Mouse (Mus musculus) right cerebral cortex, postnatal 4 days (tissue): ENCODE data around the gene Dlg2.

ENCODE experiments used
- DNase-seq: peaks from one replicate; pipeline ENCODE4 v3.0.0-alpha.2; 2022

Dlg2 gene

DNA sequence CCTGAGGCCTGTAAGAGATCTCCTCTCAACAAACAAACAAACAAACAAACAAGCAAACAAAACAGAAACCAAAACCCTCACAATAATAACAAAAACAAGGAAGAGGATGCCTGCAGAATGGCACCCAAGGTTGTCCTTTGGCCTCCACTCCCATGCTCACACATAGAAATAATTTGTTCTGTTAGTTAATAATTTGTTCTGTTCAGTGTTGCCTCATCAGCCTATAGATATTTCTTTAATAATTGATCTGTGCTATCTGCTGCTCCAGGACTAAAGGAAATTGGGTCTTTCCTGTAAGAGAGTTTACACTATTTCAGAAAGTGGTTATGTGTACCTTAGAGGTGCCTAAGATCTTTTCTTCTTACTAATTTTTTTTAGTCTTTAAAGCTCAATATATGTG is 1741.7 kb downstream of the Dlg2 start:
- DNase-seq = no peak

- DNase-seq = no peak
These were observed 1744.1 kb downstream of the Dlg2 start for GRCm38 (mm10) chr7:92220619-92221018.

GRCm38 (mm10) chr7:92234476-92235202 is 1758.2 kb downstream of the Dlg2 start:
- peak; percentile 10 for DNase-seq

- DNase-seq = peak; percentile 13
These were observed 1759.1 kb downstream of the Dlg2 start for GRCm38 (mm10) chr7:92235541-92236031.

DNA sequence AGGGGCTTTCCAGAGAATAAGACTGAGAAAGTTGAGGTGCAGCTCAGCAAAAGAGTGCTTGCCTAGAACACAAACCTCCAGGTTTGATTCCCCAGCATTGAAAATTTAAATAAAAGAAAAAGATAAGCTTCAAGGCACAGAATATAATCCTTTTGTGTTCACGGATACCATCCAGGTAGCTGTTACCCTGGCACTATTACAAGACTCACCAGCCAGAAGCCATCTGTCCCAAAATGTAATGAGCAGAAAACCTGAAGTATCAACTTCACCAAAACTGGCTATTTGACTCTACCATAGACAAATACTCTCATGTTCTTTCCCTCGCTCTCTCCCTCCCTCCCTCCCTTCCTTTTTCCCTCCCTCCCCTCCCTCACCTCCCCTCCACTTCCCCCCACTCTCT is 1764.4 kb downstream of the Dlg2 start:
- DNase-seq = no peak

DNA sequence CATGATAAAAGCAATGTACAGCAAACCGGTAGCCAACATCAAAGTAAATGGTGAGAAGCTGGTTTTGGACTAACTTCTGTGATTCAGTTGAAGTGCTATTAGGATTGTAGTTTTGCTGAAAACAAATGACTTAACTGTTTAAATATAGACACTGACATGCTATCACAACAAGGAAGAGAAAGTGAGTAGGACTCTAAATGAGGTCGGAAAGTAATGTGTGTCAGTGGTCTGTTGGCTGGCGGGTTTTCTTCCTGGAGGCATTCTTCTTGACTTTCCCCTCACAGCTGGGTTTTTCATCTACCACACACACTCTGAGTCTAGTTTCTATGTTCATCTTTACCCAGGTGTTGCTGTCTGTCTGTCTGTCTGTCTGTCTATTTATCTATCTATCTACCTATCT is 1771.1 kb downstream of the Dlg2 start:
- DNase-seq = no peak

DNA sequence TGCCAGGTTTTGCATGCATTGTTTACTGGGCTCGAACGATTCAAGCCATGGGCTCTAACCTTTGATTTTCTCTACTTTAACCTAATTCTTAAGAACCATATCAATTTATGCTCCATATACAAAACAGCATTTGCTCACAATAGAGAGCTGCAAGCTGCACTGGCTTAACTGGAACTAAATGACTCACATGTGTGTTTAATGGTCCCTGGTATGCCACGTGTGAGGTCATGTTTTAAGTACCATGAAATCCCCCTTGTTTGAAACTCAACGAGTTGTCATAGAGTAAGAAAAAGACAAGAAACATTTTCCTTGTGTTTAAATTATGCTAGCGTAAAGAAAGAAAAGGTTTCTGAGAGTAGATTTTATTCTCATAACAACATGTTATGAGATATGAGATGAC is 1772.1 kb downstream of the Dlg2 start:
- DNase-seq = no peak

DNA sequence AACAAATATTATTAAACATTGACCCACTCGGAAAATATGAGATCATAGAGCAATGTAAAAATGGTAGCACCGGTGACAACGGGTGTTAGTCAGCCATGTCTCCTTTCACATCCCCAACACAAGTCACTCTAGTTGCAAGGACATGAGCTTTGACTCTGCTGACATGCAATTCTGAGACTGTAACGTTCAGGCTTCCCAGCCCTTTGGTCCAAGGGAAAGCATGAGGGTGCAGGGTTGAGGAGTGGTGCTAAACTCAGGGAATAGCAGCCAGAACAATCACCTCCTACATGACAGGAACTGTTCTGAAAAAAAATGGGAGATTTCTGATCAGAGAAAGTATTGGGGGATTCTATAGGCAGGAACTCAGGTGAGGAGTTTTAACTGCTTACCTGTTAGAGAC is 1781.7 kb downstream of the Dlg2 start:
- no peak for DNase-seq

- no peak for DNase-seq
These were observed 1782.2 kb downstream of the Dlg2 start for GRCm38 (mm10) chr7:92258701-92259100.

- DNase-seq = no peak
These were observed 1787.9 kb downstream of the Dlg2 start for GRCm38 (mm10) chr7:92264325-92264724.

- no peak for DNase-seq
These were observed 1788.5 kb downstream of the Dlg2 start for GRCm38 (mm10) chr7:92264964-92265363.

DNA sequence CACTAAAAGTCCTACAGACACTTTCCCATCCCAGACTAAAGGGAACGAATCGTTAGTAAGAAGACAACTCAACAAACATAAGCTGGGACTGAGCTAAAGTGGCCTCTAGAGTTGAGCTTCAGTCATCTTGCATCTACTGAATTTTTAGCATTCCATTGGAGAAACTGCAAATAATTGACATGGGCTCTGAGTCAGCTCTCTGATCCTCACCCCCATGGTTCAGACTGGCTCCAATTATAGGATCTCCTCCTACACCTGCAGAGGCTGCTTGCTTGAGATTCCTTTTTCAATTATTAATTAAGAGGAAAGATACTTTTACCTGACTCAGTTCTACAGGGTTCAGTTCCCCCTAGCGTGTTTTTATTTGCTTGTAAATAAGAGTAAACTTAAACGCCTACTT is 1798.9 kb downstream of the Dlg2 start:
- DNase-seq = no peak

DNA sequence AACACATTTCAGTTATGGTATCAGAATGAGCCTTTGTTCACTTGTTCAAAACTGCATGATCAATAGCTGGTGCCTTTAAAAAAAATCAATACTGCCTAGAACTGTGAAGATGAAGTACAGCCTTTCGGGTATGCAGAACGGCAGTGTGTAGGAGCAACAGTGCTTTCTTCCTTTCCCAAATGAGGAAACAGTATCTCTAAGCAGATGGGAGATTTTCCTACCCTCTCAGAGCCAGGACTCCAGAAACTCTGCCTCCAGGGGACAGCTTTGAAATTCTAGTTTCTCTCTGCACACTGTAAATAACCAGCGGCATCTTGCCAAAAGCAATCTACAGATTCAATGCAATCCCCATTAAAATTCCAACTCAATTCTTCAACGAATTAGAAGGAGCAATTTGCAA is 1801.2 kb downstream of the Dlg2 start:
- DNase-seq = no peak

DNA sequence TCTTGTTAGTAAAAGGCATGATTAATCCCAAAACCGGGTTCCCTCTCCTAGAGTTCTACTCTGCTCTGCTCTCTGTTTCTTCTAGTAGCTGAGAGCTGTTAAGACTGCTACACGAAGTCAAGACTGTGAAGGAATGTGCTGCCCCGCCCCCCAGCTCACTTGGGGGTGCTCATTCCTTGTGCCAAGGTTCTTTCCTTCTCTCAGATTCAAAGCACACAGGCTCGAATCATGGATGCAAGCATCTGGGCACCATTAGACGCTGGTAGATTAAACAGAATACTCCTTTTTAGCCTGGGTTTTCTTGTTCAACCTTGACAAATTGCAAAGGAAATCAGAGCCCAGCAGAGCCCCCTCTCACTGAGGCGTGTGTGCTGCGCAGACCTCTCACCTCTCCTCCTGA is 1804.5 kb downstream of the Dlg2 start:
- peak; percentile 11 for DNase-seq

- no peak for DNase-seq
These were observed 1810.6 kb downstream of the Dlg2 start for GRCm38 (mm10) chr7:92287058-92287457.

DNA sequence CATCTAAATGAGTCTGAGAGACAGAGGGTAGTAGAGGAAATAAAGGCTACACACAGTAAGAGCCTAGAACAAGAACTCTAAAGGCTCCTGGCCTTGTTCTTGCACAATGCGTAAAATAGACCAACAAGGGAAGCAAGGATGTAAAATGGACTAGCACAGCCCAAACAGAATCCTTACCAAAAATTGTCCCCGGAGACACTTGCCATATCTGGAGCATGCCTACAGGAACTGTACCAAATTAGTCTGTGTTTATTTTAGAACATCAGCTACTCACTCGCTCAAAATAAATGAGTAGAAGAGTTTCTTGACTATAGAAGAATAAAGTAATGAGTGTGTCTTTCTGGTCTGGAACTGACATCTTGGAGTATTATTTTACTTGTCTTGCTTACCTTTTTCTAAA is 1812.3 kb downstream of the Dlg2 start:
- no peak for DNase-seq

DNA sequence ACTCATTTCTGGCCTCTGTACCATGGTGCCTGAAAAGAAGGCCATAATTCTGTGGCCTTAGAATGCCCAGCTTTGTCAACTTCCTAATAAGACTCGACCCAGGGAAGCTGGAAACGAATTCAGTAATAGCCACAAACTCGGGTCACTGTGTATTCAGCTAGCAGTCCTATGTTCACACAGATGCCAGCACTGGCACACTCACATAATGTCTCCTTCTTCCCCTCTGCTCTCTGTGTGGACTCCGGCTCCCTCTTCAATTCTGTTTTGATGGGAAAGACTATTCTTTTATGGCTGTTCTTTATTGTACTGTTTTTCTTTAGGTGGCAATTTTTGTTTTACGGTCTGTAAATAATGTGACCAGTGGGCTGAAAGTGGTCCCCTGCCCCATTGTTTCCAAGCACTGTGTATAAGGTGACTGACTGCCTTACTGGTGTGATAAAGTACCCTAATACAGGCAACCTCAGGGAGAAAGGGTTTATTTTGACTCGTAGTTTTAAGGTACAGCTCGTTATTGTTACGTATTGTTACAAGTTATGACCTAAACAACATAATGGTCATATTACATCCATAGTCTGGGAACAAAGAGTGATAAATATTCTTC is 1816.5 kb downstream of the Dlg2 start:
- DNase-seq = no peak

DNA sequence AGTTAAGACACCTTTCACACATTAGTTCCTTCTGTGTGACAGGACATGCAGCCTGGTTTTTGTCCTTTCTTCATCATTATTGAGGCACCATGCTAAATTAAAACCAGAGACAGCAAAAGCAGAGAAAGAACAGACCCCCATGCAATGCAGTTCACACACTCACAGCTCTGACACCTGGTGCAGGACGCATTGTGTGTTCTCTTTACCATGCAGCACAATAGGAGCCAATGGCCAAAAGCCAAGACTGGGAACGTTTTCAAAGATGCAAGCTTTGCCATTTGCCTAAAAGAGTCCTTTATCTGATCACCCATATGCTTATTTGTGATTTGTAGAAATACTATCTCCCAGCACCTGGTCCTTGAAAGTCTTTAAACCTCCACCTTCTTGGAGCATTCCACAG is 1824.6 kb downstream of the Dlg2 start:
- no peak for DNase-seq

GRCm38 (mm10) chr7:92307634-92308033 is 1831.2 kb downstream of the Dlg2 start:
- DNase-seq = no peak

- no peak for DNase-seq
These were observed 1831.7 kb downstream of the Dlg2 start for GRCm38 (mm10) chr7:92308168-92308567.

DNA sequence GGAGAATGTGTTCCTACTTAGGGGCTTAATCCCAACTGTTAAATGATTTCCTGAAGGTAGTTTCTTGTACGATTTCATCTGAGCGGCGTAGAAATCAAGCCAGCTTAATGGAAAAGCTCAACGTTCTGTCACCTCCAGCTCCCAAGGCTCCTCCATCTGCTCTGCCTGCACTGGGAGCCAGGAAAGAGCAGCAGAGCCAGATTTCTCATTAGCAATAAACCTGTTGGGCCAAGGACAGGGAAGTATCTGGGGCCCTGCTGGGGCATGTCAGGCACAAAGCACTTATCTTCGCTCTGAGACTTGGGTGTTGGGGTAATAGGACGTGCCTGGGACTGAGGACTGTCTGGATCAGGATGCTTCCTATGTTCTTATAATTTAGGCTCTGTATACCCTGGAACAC is 1839.9 kb downstream of the Dlg2 start:
- DNase-seq = no peak

- no peak for DNase-seq
These were observed 1843.0 kb downstream of the Dlg2 start for GRCm38 (mm10) chr7:92319469-92319868.

- no peak for DNase-seq
These were observed 1843.7 kb downstream of the Dlg2 start for GRCm38 (mm10) chr7:92320181-92320580.

GRCm38 (mm10) chr7:92321786-92322185 is 1845.3 kb downstream of the Dlg2 start:
- DNase-seq = no peak
